Mouse (Mus musculus) kidney, adult 11 months (tissue): ENCODE measurements around the gene Hmga1b.
"Not testable (repeated sequence)": the region's sequence is repeated elsewhere in the genome, so short reads cannot be mapped to it uniquely, and the experiment has no call there.

ENCODE experiments used
- DNase-seq: peaks from one replicate; pipeline ENCODE4 v3.0.0; 2022

Gene Hmga1b

DNA sequence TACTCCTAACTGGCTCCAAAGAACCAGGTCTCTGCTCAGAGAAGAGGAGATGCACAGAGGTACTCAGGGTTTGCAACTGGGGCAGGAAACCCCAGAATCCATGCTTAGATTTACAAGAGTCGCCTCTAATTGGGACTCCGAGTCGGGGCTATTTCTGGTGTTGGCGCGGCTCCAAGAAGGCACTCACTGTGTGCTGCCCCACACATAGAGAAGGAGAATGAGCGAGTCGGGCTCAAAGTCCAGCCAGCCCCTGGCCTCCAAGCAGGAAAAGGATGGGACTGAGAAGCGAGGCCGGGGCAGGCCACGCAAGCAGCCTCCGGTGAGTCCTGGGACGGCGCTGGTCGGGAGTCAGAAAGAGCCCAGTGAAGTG, at the start of gene Hmga1b:
Hmga1b (plus strand) TSS at position 123 of the 370 bp plus-strand sequence.
- DNase-seq, result not testable (repeated sequence)

DNA sequence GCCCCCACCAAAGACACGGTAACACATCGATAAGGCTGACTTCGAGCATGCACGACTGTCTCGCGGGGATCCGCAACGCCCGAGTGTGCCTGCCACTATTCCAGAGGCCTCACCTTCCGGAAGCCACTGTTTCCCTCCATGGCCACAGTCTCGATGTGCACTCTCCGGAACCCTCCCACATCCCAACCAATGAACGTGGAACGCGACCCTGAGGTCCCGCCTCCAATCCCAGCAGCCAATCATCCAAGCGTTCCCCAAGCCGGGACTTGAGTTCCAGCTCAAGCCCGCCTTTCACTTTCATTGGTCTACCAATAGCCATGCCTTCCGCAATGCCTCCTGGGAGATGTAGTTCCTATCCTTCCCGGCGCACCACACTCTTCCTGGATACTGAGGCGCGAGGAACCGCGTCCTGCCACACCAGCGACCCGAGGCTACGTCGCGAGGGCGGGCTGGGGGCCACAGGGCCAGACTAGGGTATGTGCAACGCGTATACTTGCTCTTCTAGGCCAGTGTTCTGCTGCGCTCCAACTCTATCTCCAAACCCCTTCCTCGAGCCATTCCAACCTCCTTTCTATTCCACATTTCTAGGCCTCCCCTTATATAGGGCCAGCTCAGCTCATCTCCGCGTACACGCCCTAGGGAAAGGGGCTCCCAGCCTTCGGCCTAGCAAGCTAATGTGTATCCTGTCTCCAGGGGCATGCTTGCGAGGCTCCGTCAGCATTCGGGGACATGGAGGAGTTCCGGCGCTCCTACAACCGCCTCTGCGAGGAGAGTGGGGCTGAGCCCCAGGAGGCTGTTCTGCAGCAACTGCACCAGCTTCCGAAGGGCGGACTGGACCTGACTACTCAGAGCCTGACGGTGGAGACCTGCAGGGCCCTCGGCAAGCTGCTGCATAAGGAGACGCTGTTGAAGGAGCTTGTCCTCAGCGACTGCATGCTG, 48.7 kb upstream of the Hmga1b start, which contains the start of the genes Cenpx and Lrrc45:
Cenpx (minus strand) TSS at position 159 of the 939 bp plus-strand sequence.
Lrrc45 (plus strand) TSS at position 346 of the 939 bp plus-strand sequence.
- DNase-seq, result peak; percentile 99

- no peak for DNase-seq
Observed at GRCm38 (mm10) chr11:120714546-120714945, 48.0 kb upstream of the Hmga1b start.

DNA sequence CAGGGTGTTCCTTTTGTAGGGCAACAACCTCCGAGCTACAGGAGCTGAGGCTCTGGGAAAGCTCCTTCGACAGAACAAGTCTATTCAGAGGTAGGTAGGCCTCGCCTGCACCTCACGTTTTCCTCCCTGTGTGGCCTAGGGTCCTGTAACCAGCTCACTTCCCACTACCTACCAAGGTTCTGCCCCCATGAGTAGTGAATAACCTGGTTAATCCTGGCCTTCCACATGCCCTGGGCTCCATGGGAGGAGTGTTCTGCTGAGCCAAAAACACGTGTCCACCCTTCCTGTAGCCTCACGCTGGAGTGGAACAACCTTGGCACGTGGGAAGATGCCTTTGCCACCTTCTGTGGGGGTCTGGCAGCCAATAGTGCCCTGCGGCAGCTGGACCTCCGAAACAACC, 47.5 kb upstream of the Hmga1b start:
- DNase-seq, result no peak

- DNase-seq, result no peak
Observed at GRCm38 (mm10) chr11:120719242-120719641, 43.4 kb upstream of the Hmga1b start.

DNA sequence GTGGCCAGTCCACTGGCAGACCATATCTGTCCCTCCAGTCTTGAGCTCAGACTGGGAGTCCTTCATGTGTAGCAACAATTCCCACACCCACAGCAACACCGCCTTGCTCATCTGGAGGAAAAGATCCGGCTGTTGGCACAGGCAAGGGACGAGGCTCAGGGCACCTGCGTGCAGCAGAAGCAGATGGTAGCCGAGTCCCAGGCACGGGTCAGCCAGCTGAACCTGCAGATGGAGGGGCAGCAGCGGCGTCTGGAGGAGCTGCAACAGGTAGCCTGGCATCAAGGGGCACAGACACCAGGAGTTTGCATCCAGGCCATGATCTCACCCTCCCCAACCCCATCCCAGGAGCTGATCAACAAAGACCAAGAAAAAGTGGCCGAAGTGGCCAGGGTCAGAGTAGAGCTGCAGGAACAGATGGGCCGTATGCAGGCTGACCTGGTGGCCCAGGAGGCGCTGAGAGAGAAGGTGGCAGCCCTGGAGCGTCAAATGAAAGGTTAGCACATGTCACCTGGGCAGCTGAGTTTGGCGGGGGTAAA, 42.7 kb upstream of the Hmga1b start:
- no peak for DNase-seq

GRCm38 (mm10) chr11:120720450-120720849, 42.1 kb upstream of the Hmga1b start:
- DNase-seq, result peak; percentile 84

DNA sequence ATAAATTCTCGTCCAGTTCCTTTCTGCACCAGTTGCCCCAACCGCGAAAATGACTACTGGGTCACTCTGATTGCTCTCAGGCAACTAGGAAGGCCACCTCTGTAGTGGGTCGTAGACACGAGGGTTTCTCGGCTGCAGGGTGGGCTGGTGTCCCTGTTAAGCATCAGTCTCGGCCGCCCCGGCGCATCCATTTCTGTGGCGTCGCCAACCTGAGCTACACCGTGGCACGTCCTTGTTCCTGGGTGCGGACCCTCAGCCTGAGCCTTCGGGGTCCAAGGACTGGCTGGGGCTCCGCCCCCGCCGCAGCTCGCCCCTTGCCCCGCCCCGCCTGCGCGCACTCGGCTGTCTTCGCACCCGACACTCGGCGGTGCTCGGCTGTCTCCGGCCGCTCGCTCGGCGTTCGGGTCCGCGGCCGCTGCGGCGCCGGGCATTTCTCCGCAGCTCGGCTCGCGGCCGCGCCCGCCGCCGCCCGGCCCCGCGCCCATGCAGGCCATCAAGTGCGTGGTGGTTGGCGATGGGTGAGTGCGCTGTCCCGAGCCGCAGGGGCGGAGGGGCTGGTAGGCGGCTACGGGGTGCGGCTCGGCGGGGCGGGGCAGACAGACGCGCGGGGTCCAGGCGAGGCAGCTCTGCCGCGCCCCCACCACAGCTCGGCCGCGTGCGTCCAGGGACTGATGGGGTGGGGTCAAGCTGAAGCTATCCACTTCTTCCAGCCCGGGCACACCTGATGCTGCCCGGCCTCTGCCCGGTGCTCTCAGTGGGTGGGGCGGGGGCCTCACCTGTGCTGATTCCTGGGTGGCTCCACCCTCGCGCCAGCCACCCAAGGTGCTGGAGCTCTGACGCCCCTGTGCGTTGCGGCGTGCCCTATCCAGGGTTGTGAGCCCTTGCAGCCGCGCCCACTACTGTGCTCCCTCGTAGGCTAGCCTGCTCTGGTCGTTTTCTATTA, 41.2 kb upstream of the Hmga1b start, which contains the start of gene Rac3:
Rac3 (plus strand) TSS at position 347 of the 943 bp plus-strand sequence.
- peak; percentile 56 for DNase-seq

DNA sequence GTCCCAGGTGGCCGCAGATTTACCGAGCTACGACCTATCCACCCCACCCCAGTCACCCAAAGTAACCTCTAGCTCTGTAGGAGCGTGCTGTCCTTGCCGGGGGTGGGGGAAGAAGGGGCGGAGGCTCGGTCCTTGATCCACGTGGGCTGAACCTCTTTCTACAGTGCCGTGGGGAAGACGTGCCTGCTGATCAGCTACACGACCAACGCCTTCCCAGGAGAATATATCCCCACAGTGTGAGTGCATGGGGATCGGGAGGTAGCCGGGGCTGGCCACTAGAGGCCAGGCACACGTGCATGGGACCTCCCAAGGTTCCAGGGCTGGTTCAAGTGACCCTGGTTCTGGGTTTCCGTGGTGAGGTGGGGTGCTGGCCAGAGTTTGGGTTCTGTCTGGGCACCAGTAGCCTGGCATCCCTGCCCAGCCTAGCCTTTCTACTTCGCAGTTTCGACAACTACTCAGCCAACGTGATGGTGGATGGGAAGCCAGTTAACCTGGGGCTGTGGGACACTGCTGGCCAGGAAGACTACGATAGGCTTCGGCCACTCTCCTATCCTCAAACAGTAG, 40.4 kb upstream of the Hmga1b start:
- DNase-seq, result peak; percentile 47

DNA sequence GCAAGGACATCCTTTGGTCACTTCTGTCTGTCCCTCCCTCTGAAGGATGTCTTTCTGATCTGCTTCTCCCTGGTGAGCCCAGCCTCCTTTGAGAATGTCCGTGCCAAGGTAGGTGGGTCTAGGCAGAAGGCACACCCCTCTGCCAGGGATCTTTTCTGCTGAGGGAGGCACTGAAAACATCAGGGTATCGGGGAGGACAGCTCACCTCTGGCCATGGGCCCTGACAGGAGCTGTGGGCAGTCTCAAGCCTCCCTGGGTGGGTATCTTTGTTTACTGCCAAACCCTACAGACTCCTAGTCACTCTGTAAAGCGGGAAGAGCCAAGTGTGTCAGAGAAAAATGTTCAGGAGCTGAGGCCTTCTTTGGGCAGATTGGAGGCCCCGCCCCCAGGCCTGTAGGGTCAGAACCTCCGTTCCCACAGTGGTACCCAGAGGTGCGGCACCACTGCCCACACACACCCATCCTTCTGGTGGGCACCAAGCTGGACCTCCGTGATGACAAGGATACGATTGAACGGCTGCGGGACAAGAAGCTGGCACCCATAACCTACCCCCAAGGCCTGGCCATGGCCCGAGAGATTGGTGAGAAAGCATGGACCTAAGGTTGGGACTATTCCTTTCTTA, 39.7 kb upstream of the Hmga1b start:
- DNase-seq, result peak; percentile 78

DNA sequence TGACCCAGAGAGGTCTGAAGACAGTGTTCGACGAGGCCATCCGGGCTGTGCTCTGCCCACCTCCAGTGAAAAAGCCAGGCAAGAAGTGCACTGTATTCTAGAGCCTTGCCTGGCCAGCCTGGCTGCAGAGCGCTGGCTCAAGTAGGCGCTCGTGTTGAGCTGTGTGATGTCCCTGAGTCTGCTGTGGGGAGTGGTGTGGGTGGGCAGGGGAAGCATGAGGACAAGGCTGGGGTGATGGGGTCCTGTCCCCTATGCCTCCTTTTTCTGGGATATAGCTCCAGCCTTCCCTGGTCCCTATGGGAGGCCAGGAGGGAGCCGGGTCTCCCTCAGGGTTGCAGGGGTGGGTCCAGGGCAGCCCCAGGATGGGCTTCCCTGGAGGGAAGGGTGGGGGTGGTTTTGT, 39.1 kb upstream of the Hmga1b start:
- no peak for DNase-seq

DNA sequence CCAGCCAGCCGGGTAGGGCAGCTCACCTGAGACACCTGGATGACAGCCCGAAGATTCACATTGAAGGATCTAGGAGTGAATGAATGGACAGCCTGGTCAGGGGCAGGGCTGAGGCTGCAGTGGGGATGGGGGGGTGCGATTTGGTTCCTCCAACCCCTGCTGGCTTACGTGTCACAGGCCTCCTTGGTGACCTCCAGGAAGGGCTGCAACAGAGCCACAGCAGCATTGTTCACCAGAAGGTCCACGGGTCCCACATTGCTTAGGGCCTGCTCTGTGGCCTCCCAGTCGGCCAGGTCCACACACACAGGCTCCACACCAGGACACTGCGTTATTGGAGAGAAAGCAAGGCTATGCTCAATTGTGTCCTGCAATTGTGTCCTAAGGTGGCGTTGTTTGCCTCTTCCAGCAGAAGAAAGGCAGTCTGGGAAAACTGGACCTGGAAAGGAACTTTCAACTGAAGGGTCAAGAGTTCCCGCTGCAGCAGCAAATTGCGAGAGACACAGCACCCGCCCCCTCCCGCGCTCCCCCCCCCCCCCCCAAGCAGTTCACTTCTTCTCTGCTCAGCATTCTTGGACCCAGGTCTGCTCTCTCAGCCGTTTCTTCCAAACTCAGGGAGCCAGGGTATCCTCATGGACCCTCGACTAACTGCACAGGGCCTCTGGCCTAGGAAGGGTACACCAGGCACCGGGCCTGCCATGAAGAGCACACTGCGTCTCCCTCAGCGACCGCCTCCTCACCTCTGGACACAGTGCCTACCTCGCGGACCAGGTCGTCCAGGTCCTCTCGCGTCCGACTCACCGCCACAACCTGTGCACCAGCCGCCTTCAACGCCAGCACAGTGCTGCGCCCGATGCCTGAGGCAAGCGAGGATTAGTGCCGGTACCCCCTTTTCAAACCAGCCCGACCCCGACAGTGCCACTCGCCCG, 36.1 kb upstream of the Hmga1b start:
- DNase-seq, result peak; percentile 70

- peak; percentile 98 for DNase-seq
Observed at GRCm38 (mm10) chr11:120727169-120727527, 35.4 kb upstream of the Hmga1b start, which contains the start of gene Dcxr. TSS of gene Dcxr (minus strand) at chr11:120727281.

DNA sequence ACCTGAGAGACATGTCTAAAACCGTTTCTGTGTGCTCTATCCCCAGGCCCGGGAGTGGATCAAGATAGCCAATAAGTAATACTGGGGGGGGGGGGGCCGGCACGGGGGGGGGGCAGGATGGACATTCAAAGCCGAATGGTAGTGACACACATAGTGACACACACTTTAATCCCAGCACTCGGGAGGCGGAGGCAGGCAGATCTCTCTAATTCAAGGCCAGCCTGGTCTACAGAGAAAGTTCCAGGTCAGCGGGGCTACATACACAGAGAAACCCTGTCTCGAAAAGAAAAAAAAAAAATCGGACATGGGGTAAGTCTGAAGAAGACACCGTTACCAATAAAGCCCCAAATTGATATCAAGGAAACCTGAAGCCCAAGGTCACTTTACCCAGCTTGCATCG, 35.0 kb upstream of the Hmga1b start:
- no peak for DNase-seq

GRCm38 (mm10) chr11:120728530-120729240, 33.9 kb upstream of the Hmga1b start:
- DNase-seq, result peak; percentile 11

- peak; percentile 59 for DNase-seq
Observed at GRCm38 (mm10) chr11:120729432-120730050, 33.1 kb upstream of the Hmga1b start.

GRCm38 (mm10) chr11:120730331-120730870, 32.2 kb upstream of the Hmga1b start:
- DNase-seq, result no peak

DNA sequence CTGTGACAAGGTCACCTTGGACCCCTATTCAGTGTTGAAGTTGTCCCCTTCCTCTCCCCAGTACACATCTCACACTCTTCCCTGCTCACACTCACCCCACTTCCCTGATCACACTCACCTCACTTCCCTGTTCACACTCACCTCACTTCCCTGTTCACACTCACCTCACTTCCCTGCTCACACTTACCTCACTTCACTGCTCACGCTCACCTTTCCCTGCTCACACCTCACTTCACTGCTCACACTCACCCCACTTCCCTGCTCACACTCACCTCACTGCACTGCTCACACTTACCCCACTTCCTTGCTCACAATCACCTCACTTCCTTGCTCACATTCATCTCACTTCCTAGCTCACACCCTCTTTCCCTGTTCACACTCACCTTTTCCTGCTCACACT, 31.2 kb upstream of the Hmga1b start:
- DNase-seq, result no peak
